Mouse (Mus musculus) C2C12 (cell line): ENCODE data around the gene Lrrc8b.

Experiments used
- CEBPB ChIP-seq: IDR thresholded peaks from one replicate; pipeline ENCODE4 v1.6.1; 2011; ENCODE audit warnings: low read depth, mild to moderate bottlenecking, control low read depth, moderate library complexity
- CTCF ChIP-seq: IDR thresholded peaks from one replicate; pipeline ENCODE4 v1.5.1; 2011; ENCODE audit not compliant: control insufficient read depth, insufficient read depth, insufficient read length
- FOSL1 ChIP-seq: IDR thresholded peaks from one replicate; pipeline ENCODE4 v1.8.0; 2011; ENCODE audit warnings: mild to moderate bottlenecking, low read length; ENCODE audit not compliant: poor library complexity, insufficient read depth, severe bottlenecking
- MAX ChIP-seq: IDR thresholded peaks from one replicate; pipeline ENCODE4 v1.6.1; 2011; ENCODE audit warnings: mild to moderate bottlenecking, control low read depth
- USF1 ChIP-seq: IDR thresholded peaks from one replicate; pipeline ENCODE4 v1.6.1; 2011; ENCODE audit warnings: low read depth, mild to moderate bottlenecking, control low read depth, moderate library complexity

DNA sequence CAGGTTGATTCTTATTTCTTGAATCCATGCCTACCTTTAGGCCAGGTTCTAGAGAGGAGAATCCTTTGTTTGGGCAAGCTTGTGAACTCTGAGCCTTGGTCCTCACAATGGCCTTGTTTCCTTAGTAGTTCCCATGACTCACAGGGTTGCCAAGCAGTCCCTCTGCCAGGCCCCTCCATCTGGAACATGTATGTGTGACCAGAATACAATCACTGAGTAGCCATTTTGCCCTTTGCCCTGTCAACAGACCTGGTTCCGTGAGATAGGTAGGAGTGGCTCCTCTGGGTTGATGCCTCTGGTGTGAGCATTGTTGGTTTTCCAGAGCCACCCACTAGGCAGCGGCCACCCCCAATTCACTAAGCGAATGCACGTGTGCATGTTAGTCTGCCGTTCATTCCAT, 24.0 kb downstream of the Lrrc8b start:
- TF ChIP-seq CTCF, result no peak
- TF ChIP-seq MAX, result no peak
- TF ChIP-seq CEBPB, result no peak
- no peak for TF ChIP-seq USF1
- no peak for TF ChIP-seq FOSL1
